Mouse (Mus musculus): ENCODE measurements at regions not wholly inside any gene's neighbourhood (a gene's known extent, or its start where the extent isn't known, plus 50 kb on each side); places are given as distances from the start of the nearest gene placed in this dataset.

GRCm38 (mm10) chr6:107319565-107319964 is 210.0 kb upstream of the Lrrn1 start:
- in situ Hi-C loops (cut with MseI, MboI), result no loop called here

GRCm38 (mm10) chr6:107350503-107350902 is 179.1 kb upstream of the Lrrn1 start:
- in situ Hi-C loops (cut with MseI, MboI), result no loop called here

GRCm38 (mm10) chr6:107375274-107375673 is 154.3 kb upstream of the Lrrn1 start:
- in situ Hi-C loops (cut with MseI, MboI), result no loop called here

GRCm38 (mm10) chr6:107378489-107378888 is 151.1 kb upstream of the Lrrn1 start:
- in situ Hi-C loops (cut with MseI, MboI), result no loop called here

- in situ Hi-C loops (cut with MseI, MboI), result no loop called here
Observed at GRCm38 (mm10) chr6:107380621-107381020, 148.9 kb upstream of the Lrrn1 start.

GRCm38 (mm10) chr6:107386094-107386678 is 143.4 kb upstream of the Lrrn1 start:
- in situ Hi-C loops (cut with MseI, MboI), result no loop called here

GRCm38 (mm10) chr6:107389892-107390291 is 139.7 kb upstream of the Lrrn1 start:
- in situ Hi-C loops (cut with MseI, MboI), result no loop called here

- in situ Hi-C loops (cut with MseI, MboI), result no loop called here
Observed at GRCm38 (mm10) chr6:107394611-107395010, 135.0 kb upstream of the Lrrn1 start.

- in situ Hi-C loops (cut with MseI, MboI), result no loop called here
Observed at GRCm38 (mm10) chr6:107415766-107416165, 113.8 kb upstream of the Lrrn1 start.

GRCm38 (mm10) chr6:107422091-107422490 is 107.5 kb upstream of the Lrrn1 start:
- in situ Hi-C loops (cut with MseI, MboI), result no loop called here

- in situ Hi-C loops (cut with MseI, MboI), result no loop called here
Observed at GRCm38 (mm10) chr6:107426529-107426928, 103.0 kb upstream of the Lrrn1 start.

- in situ Hi-C loops (cut with MseI, MboI), result no loop called here
Observed at GRCm38 (mm10) chr6:107431033-107431432, 98.5 kb upstream of the Lrrn1 start.

- in situ Hi-C loops (cut with MseI, MboI), result no loop called here
Observed at GRCm38 (mm10) chr6:107442058-107442457, 87.5 kb upstream of the Lrrn1 start.

GRCm38 (mm10) chr6:107444336-107444735 is 85.2 kb upstream of the Lrrn1 start:
- in situ Hi-C loops (cut with MseI, MboI), result no loop called here

- in situ Hi-C loops (cut with MseI, MboI), result no loop called here
Observed at GRCm38 (mm10) chr6:107459220-107459619, 70.3 kb upstream of the Lrrn1 start.

- in situ Hi-C loops (cut with MseI, MboI), result no loop called here
Observed at GRCm38 (mm10) chr6:107462440-107462839, 67.1 kb upstream of the Lrrn1 start.

GRCm38 (mm10) chr6:107473395-107473794 is 56.2 kb upstream of the Lrrn1 start:
- in situ Hi-C loops (cut with MseI, MboI), result no loop called here

GRCm38 (mm10) chr6:107474125-107474524 is 55.4 kb upstream of the Lrrn1 start:
- in situ Hi-C loops (cut with MseI, MboI), result no loop called here
